Comparison of ENCODE assay signal across 18 mouse cellular contexts in genomic region chr16:20638367-20638766, GRCm38 (mm10). TPM values are rescaled to one million over a fixed set of nuclear protein-coding genes. Genes with fewer than 3 reads are reported as not detected.
DNase-seq lines count a peak whose midpoint lies in the region; ATAC-seq lines count a peak whose summit lies in the region.
"Had no signal": no experiment of that assay in that cellular context is flagged by ENCODE, and none has a peak within 500 bp of the region (broad histone marks: within the 10 kb centered on the region; RNA-seq: fewer than 3 reads in every experiment).

No protein-coding gene starts in this region.

- ATAC-seq in hindbrain, embryonic 15.5 days (ENCODE audit: low FRiP score, low read depth): peak; percentile 61; the same call in 1 of the 2 replicates
- no peak for ATAC-seq in hindbrain, embryonic 11.5 days (ENCODE audit: low FRiP score)
- no peak for ATAC-seq in inflammation-experienced regulatory T-cells, adult 6 months
- ATAC-seq: Patski had no signal

- WGBS in hindbrain, embryonic 15.5 days: 53% methylated on average over 8 of the region's 8 CpGs
- WGBS in hindbrain, embryonic 11.5 days: 87% methylated on average over 8 of the region's 8 CpGs

- peak overlapping the region; percentile 41; the same call in 1 of the 2 replicates for H3K27ac ChIP-seq in hindbrain, embryonic 15.5 days (replicated peaks)
- no peak overlapping the region for H3K27ac ChIP-seq in hindbrain, embryonic 11.5 days (ENCODE audit: low read depth, low read length)
- H3K27ac ChIP-seq: liver, embryonic 13.5 days; macrophage; stomach, postnatal 0 days had no signal

- no peak for DNase-seq in hindbrain, embryonic 11.5 days (ENCODE audit: low spot score)
- peak; percentile 28 to 43 for DNase-seq in frontal cortex, postnatal 14 days (ENCODE audit: low spot score in 2 of 2)
- peak; percentile 38 to 62 for DNase-seq in layer of hippocampus, postnatal 25 days (ENCODE audit: extremely low spot score in 1 of 2, low spot score in 1 of 2)
- peak; percentile 28 to 44 for DNase-seq in right cerebral cortex, adult 2 months (ENCODE audit: low spot score in 2 of 2)
- no peak for DNase-seq in gastrocnemius, postnatal 25 days
- DNase-seq in Muller cell, postnatal 12 days (ENCODE audit: inconsistent ontology term): no peak
- DNase-seq: adrenal gland, postnatal 10 days; cerebellum, adult 18-20 months; heart, adult 18-20 months; heart, postnatal 10 days; kidney, adult 2 months; liver, embryonic 13.5 days had no signal

- no peaks in the 10 kb centered on the region for H3K27me3 ChIP-seq in hindbrain, embryonic 15.5 days
- no peaks in the 10 kb centered on the region for H3K27me3 ChIP-seq in hindbrain, embryonic 11.5 days (ENCODE audit: control insufficient read depth, insufficient read depth, low read length)

- no peaks in the 10 kb centered on the region for H3K9me3 ChIP-seq in hindbrain, embryonic 15.5 days
- no peaks in the 10 kb centered on the region for H3K9me3 ChIP-seq in hindbrain, embryonic 11.5 days (ENCODE audit: control insufficient read depth, low read length)
- H3K9me3 ChIP-seq: liver, embryonic 13.5 days had no signal

- H3K4me2 ChIP-seq in hindbrain, embryonic 15.5 days: no peak overlapping the region
- H3K4me2 ChIP-seq in hindbrain, embryonic 11.5 days (replicated peaks; ENCODE audit: low read depth, low read length): no peak overlapping the region
- H3K4me2 ChIP-seq: liver, embryonic 13.5 days had no signal

- no peak overlapping the region for H3K9ac ChIP-seq in hindbrain, embryonic 15.5 days
- H3K9ac ChIP-seq in hindbrain, embryonic 11.5 days (ENCODE audit: low read depth, low read length): no peak overlapping the region
- H3K9ac ChIP-seq: liver, embryonic 13.5 days had no signal

- H3K4me3 ChIP-seq in hindbrain, embryonic 15.5 days: no peak overlapping the region
- no peak overlapping the region for H3K4me3 ChIP-seq in hindbrain, embryonic 11.5 days (ENCODE audit: low read depth, low read length)
- H3K4me3 ChIP-seq: liver, embryonic 13.5 days had no signal

- peaks cover 8% of the 10 kb centered on the region for H3K36me3 ChIP-seq in hindbrain, embryonic 15.5 days
- H3K36me3 ChIP-seq in hindbrain, embryonic 11.5 days (ENCODE audit: control insufficient read depth, insufficient read depth, low read length): no peaks in the 10 kb centered on the region
- H3K36me3 ChIP-seq: liver, embryonic 13.5 days had no signal

- H3K4me1 ChIP-seq in hindbrain, embryonic 15.5 days (replicated peaks): peaks cover 8% of the 10 kb centered on the region
- no peaks in the 10 kb centered on the region; the same call in 1 of the 2 replicates for H3K4me1 ChIP-seq in hindbrain, embryonic 11.5 days (replicated peaks; ENCODE audit: control insufficient read depth, insufficient read depth, low read length)
- H3K4me1 ChIP-seq: liver, embryonic 13.5 days had no signal

RNA-seq across cellular contexts. Expression of gene Ece2, which starts 8.7 kb away (rescaled TPM):
- 15.1 and 18.1 TPM in 2 replicates for polyA plus RNA-seq in hindbrain, embryonic 15.5 days (2015; fragmentation: Nextera tagmentation; extraction: Ambion mirVana)
- polyA plus RNA-seq in hindbrain, embryonic 11.5 days (2014; fragmentation: Nextera tagmentation; extraction: Ambion mirVana): 3.1 and 3.5 TPM in 2 replicates
- total RNA-seq in layer of hippocampus, postnatal 25 days (2021): 10 to 100 TPM; 24.8 to 30.6 TPM
- total RNA-seq in gastrocnemius, postnatal 25 days (2021): under 1 TPM; 0.13 to 0.32 TPM
- not detected for polyA plus RNA-seq in inflammation-experienced regulatory T-cells, adult 6 months (2017; shearing (Covaris generic))
- polyA plus RNA-seq: kidney, adult 2 months had no signal

RNA-seq across cellular contexts. Expression of gene Psmd2, which starts 13.1 kb away (rescaled TPM):
- 342 and 357 TPM in 2 replicates for polyA plus RNA-seq in hindbrain, embryonic 15.5 days (2015; fragmentation: Nextera tagmentation; extraction: Ambion mirVana)
- polyA plus RNA-seq in hindbrain, embryonic 11.5 days (2014; fragmentation: Nextera tagmentation; extraction: Ambion mirVana): 427 and 504 TPM in 2 replicates
- 100 to 1,000 TPM; 220 to 240 TPM for total RNA-seq in layer of hippocampus, postnatal 25 days (2021)
- total RNA-seq in gastrocnemius, postnatal 25 days (2021): 100 to 1,000 TPM; 177 to 187 TPM
- polyA plus RNA-seq in inflammation-experienced regulatory T-cells, adult 6 months (2017; shearing (Covaris generic)): 100 to 1,000 TPM; 135 to 198 (median 183) TPM

RNA-seq across cellular contexts. Expression of gene Camk2n2, which starts 17.3 kb away (rescaled TPM):
- polyA plus RNA-seq in hindbrain, embryonic 15.5 days (2015; fragmentation: Nextera tagmentation; extraction: Ambion mirVana): 42.6 and 43.0 TPM in 2 replicates
- polyA plus RNA-seq in hindbrain, embryonic 11.5 days (2014; fragmentation: Nextera tagmentation; extraction: Ambion mirVana): 6.0 and 6.2 TPM in 2 replicates
- total RNA-seq in layer of hippocampus, postnatal 25 days (2021): 10 to 100 TPM; 85.0 to 97.0 TPM
- 1 to 10 TPM; 1.2 to 1.6 TPM for total RNA-seq in gastrocnemius, postnatal 25 days (2021)
- under 1 TPM in 1 of 3 experiments, not detected in 2; 0.43 TPM for polyA plus RNA-seq in inflammation-experienced regulatory T-cells, adult 6 months (2017; shearing (Covaris generic))

RNA-seq across cellular contexts. Expression of gene Alg3, which starts 26.8 kb away (rescaled TPM):
- 36.5 and 46.2 TPM in 2 replicates for polyA plus RNA-seq in hindbrain, embryonic 15.5 days (2015; fragmentation: Nextera tagmentation; extraction: Ambion mirVana)
- polyA plus RNA-seq in hindbrain, embryonic 11.5 days (2014; fragmentation: Nextera tagmentation; extraction: Ambion mirVana): 54.1 and 54.5 TPM in 2 replicates
- total RNA-seq in layer of hippocampus, postnatal 25 days (2021): 10 to 100 TPM; 14.2 to 15.7 TPM
- 10 to 100 TPM; 10.9 to 16.8 TPM for total RNA-seq in gastrocnemius, postnatal 25 days (2021)
- polyA plus RNA-seq in inflammation-experienced regulatory T-cells, adult 6 months (2017; shearing (Covaris generic)): 10 to 100 TPM; 22.7 to 33.7 (median 28.4) TPM

RNA-seq across cellular contexts. Expression of gene Gm49333, which starts 27.0 kb away (rescaled TPM):
- polyA plus RNA-seq in hindbrain, embryonic 15.5 days (2015; fragmentation: Nextera tagmentation; extraction: Ambion mirVana): not detected in 2 replicates
- polyA plus RNA-seq in hindbrain, embryonic 11.5 days (2014; fragmentation: Nextera tagmentation; extraction: Ambion mirVana): not detected in 2 replicates
- not detected for total RNA-seq in layer of hippocampus, postnatal 25 days (2021)
- total RNA-seq in gastrocnemius, postnatal 25 days (2021): not detected
- polyA plus RNA-seq in inflammation-experienced regulatory T-cells, adult 6 months (2017; shearing (Covaris generic)): not detected
- total RNA-seq: adrenal gland, postnatal 10 days; heart, adult 18-20 months had no signal
- polyA plus RNA-seq: liver, embryonic 13.5 days; macrophage; neural tube, embryonic 11.5 days; stomach, postnatal 0 days had no signal

Comparison
In these comparisons a context has a peak if more than half of its experiments do, and no peak if none do; other contexts are left out.
1. DNase-seq: peak in frontal cortex, postnatal 14 days (2 of 2), layer of hippocampus, postnatal 25 days (2 of 2) and right cerebral cortex, adult 2 months (2 of 2); none in hindbrain, embryonic 11.5 days (single experiment), gastrocnemius, postnatal 25 days (single experiment) and Muller cell, postnatal 12 days (single experiment).